Mouse (Mus musculus) embryonic fibroblast, embryonic 13.5 days (primary cell): ENCODE results near the gene Mid1.
"Not testable (repeated sequence)": the region's sequence is repeated elsewhere in the genome, so short reads cannot be mapped to it uniquely, and the experiment has no call there.

Experiments
- CTCF ChIP-seq: IDR thresholded peaks from 2 replicates; pipeline ENCODE4 v1.5.1; 2011; ENCODE audit warnings: mild to moderate bottlenecking, control low read depth, low read length, moderate library complexity, borderline replicate concordance; ENCODE audit not compliant: insufficient read depth
- POLR2A ChIP-seq: IDR thresholded peaks from 2 replicates; pipeline ENCODE4 v1.6.1; 2011; ENCODE audit warnings: low read depth, mild to moderate bottlenecking, control low read depth, low read length, moderate library complexity

- not testable (repeated sequence) for TF ChIP-seq CTCF, POLR2A
Observed at GRCm38 (mm10) chrX:169982606-169983400, 297.8 kb downstream of the Mid1 start.
